Mouse (Mus musculus) megakaryocyte, embryonic 14.5 days (primary cell): ENCODE results near the gene Rps6ka5.

Experiments used
- FLI1 ChIP-seq: IDR thresholded peaks from 2 replicates; pipeline ENCODE4 v1.6.1; 2012; ENCODE audit warnings: low read length, inconsistent platforms, mixed read lengths
- GATA1 ChIP-seq: IDR thresholded peaks from 3 replicates; pipeline ENCODE4 v1.6.1; 2012; ENCODE audit warnings: mixed read lengths, low read length, inconsistent platforms, borderline replicate concordance

- TF ChIP-seq GATA1 (no peak), FLI1 (no peak)
These were observed 36.3 kb downstream of the Rps6ka5 start for GRCm38 (mm10) chr12:100690444-100690843.
